Mouse (Mus musculus) frontal cortex, postnatal 36 days (tissue): ENCODE measurements around the gene Naa38.
"Not testable (repeated sequence)": the region's sequence is repeated elsewhere in the genome, so short reads cannot be mapped to it uniquely, and the experiment has no call there.

Experiments
- DNase-seq, 2 experiments: peaks; one replicate each; pipeline ENCODE4 v3.0.0; 2022; ENCODE audit warnings: low spot score in 2 of 2

The Naa38 gene

GRCm38 (mm10) chr11:69373223-69373965 is 21.9 kb upstream of the Naa38 start:
- DNase-seq: no peak

DNA sequence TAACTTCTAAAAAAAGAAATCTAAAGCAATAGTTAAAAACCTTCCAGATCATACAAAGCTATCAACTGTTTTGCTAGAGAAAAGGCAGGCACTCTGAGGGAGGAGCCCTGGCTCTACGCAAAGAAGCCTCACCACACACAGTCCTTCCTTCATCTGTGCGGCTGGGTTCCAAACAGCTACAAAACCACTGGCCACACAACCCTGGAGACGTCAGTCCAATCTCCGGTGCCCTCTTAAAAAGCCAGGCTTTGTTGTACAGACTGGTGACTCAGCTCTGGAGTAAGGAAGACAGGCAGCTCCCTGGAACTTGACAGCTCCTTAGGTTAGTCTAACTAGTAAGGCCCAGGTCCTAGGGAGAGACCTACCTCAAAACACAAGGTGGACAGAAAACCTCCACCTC is 19.6 kb upstream of the Naa38 start:
- DNase-seq: no peak

DNA sequence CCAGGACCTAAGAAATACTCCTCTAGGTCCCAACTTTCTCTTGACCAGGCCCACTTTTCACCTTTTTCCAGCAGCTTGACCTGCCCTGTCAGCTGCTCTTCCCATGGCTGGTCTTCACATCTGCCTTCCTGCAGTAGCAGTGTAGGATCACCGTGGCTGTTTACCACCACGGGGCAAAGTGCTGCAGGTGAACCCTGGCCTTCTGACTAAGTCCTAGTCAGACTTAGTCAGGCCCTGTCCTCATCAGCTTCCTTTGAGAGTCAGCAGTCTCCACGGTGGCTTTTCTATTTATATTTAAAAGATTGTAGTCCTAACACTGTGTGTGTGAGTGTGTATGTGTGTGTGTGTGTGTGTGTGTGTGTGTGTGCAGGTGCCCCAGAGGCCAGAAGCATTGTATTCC is 17.5 kb upstream of the Naa38 start:
- DNase-seq: no peak

DNA sequence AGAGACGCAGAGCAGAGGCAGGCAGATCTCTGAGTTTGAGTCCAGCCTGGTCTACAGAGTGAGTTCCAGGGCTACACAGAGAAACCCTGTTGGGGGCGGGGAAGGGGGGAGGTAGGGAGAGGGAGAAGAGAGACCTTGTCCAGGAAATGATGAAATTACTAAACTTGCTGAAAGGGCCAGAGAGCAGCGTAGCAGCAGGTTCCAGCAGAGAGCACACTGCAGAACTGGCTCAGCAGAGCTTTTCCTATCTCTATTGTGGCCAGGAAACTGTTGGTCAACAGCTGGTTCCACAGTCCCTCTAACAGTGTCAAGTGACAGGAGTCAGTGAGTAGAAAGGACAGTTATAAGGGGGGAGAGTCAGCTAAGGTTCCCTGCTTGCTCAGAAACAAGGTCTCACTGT is 15.7 kb upstream of the Naa38 start:
- DNase-seq: no peak

- DNase-seq: no peak
Observed at GRCm38 (mm10) chr11:69381356-69381755, 13.9 kb upstream of the Naa38 start.

GRCm38 (mm10) chr11:69382478-69383105 is 12.7 kb upstream of the Naa38 start:
- DNase-seq: no peak

DNA sequence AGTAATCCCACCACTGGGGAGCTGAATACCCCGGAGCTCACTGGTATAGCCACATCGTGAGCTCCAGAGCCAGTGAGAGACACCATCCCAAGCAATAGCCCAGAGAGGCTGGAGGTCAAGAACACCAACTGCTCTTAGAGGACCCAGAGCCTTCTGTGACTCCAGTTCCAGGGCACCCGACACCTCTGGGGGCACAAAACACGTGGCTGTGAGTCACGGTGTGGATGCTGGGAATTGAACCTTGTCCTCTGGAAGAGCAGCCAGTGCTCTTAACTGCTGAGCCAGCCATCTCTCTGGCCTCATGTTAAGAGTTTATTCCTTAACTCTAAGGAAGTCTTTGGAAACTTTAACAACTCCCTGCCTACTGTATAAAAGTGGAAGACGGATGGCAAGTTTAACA is 10.3 kb upstream of the Naa38 start:
- DNase-seq: no peak

- DNase-seq: no peak
Observed at GRCm38 (mm10) chr11:69386758-69387157, 8.5 kb upstream of the Naa38 start.

GRCm38 (mm10) chr11:69388680-69389079 is 6.6 kb upstream of the Naa38 start:
- no peak for DNase-seq

GRCm38 (mm10) chr11:69389531-69390399 is 5.5 kb upstream of the Naa38 start:
- peak; percentile 45 to 67 for DNase-seq

GRCm38 (mm10) chr11:69390400-69391034 is 4.8 kb upstream of the Naa38 start:
- DNase-seq: peak; percentile 63 to 85

DNA sequence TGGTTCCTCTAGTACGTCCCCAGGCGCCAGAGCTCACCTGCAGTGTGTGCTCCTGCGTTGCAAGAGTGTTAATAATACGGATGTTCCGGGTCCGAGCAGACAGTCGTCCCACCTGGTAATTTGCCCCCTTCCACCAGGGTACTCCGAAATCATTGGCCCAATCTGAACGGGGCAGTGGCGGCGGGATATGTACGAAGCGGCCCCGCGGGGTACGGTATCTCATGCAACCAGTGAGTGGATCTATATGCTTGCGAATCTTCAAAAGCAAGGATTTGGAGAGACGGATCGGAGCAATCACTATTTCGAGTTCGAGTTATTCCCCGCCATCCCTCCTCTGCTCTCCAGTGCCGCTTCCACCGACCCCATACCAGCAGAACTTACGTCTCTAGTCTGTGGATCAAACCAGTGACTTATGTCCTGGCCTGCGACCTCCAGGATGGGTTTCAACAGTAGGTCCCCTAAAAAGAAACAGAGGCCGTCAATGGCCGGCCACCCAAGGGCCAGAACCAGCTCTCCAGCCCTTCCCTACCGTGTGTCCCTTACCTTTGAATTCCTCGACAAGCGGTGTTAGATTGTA is 608 bp upstream of the Naa38 start:
- DNase-seq: not testable (repeated sequence)

DNA sequence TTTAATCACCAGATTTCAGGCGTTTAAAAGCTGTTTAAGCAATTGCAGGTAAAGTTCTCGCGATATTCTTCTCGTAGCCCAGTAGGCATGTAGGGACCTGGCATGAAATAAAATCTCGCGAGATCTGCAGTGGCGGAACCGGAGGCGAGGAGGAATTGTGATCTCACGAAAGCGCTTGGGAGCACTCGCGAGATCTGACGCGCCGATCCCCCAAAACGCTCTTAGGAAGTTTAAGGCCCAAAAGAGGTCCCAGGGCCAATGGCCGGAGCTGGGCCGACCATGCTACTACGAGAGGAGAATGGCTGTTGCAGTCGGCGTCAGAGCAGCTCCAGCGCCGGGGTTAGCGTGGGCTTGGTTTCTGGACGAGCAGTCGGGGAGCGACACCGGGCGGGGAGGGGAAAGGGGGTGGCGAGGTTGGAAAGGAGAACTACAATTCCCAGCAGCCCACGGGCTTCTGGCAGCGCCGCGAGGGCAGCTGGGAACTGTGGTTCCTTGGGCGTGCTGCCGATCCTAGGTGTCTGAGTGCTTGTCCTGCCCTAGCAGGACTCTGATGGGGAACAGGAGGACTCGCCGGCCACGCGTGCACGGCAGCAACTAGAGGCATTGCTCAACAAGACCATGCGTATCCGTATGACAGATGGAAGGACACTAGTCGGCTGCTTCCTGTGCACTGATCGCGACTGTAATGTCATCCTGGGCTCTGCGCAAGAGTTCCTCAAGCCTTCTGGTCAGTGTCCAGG is 517 bp downstream of the Naa38 start:
- DNase-seq: peak; percentile 95 to 98

DNA sequence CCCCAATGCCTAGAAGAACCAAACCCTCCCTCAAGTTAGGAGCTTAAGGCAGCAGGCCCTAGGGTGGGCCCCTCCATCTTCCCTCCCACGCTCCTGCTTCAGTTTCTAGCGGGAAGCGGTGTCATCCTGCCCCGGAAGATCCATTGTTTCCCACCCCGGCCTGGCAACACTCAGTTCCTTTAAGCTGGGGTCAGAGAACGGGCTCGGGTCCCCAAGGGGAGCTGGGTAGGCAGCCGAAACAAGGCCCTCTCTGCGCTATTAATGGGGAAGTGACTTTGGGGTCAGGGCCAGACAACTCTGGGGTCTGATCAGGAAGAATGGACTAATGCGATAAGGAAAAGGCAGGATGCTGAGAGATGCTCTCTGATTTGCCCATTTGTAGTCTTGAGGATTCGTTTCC is 1.5 kb downstream of the Naa38 start:
- no peak for DNase-seq

GRCm38 (mm10) chr11:69397581-69398057 is 2.3 kb downstream of the Naa38 start:
- DNase-seq: peak in 1 of 2 experiments; percentile 31

DNA sequence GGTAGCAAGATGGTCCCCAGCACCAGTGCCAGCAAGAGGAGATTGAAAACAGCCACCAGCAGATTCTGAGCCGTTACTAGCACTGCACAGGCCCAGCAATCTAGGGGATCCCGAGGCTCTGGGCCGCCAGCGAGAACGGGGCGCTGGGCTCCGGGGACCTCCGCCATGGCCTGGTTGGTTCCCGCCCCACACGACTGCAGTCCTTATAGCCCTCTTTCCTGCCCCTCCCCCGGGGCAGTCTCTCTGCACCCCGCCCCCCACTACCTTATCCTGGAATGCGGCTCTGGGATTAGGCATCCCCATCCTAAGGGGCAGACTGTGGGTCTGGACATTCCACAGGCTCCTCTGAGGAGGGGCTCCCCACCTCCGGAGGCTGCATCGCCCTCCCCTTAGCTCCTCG is 2.8 kb downstream of the Naa38 start, which contains the start of gene Tmem88:
TSS of gene Tmem88 (minus strand) at position 176 of the 400 bp plus-strand sequence.
- no peak for DNase-seq

- DNase-seq: no peak
Observed at GRCm38 (mm10) chr11:69398486-69399200, 3.4 kb downstream of the Naa38 start.

DNA sequence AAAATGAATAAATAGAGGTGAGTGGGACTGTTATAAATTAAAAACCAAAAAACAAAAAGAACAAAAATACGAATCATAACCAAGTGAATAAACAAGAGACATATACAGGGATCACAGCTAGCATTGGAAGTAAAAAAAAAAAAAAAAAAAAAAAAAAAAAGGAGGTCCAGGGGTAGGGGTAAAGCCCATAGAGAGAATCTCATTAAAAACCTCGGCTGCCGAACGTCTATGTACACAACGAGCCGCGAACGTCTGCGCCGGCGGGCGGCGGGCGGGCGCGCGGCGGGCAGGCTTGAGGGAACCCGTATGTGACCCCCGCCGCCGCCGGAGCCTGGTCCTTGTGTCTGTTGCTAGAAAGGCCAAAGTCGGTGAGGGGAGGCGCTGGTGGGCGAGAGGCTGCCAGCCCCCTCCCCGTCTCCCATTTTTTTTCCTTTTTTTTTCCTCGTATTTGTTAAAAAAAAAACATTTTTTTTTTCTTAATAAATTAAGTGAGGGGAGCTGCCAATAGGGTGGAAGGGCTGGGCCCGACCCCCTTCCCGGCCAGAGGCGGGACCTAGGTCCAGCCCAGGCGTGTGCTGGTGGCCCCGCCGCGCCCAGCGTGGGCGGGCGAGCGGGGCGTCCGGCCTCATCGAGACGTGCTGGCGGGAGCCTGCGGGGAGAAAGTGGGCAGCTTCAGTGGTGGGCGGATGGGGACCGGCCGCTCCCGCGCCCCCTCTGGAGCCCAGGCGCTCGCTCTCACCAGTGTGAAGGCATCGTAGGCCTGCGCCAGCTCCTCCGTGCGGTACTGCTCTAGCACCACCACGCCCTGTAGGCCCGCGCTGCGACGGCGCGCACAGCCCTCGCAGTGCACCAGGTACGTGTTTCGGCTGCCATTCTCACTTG is 4.2 kb downstream of the Naa38 start:
- DNase-seq: no peak
